Mouse (Mus musculus): ENCODE data around the gene Rell1. TPM values are rescaled to one million over a fixed set of nuclear protein-coding genes. Genes with fewer than 3 reads are reported as not detected.

The Rell1 gene
- total RNA-seq (2015), result 23.3 and 28.7 TPM in 2 replicates
- total RNA-seq (2017), result 27.1 and 28.3 TPM in 2 replicates

DNA sequence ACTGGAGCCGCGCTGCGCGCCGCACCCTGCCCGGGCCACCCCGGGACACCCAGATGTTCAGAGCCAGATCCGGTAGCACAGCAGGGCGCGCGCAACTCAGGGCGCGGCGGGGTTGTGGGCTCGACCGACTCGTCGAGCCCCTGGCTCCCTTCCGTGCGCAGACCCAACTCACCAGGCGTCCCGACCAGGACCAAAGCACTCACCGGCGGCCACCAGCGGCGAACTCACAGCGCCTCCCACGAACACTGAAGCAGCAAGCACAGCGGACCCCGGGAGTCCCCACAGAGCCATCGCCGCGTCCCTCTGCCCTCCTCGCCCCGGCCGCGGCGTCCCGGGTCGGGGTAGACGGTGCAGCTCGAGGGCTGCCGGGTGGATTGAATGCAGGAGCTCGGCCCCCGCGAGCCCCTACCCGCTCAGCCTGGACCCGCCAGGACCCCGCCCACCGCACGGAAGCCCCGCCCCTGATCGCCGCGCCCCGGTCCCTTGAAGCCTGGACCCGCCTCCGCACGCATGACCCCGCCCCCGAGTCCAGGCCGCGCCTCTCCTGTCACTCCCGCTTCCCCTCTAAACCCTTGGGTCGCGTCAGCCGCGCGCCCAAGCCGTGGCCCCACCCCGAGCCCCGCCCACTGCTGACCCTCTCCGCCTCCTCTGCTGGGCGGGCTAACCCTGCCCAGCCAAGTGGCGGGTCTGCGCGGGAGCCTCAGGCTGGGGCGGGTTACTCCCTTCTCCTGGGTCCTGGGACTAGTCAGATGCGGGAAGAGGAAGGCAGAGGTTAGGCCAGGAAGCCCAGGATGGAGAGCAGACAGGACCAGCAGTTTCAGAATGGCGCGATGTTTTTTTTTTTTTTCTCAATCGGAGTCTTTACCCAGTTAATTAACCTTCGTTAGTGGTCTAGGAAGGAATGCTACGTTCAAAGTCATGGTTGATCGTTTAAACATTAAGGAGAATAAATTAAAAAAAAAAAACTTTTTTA is at the start of gene Rell1:
Gene Rell1, minus strand, starts transcription at position 455 of the 973 bp plus-strand sequence.
- peak; percentile 90 for ATAC-seq (ENCODE audit: poor library complexity, severe bottlenecking)

DNA sequence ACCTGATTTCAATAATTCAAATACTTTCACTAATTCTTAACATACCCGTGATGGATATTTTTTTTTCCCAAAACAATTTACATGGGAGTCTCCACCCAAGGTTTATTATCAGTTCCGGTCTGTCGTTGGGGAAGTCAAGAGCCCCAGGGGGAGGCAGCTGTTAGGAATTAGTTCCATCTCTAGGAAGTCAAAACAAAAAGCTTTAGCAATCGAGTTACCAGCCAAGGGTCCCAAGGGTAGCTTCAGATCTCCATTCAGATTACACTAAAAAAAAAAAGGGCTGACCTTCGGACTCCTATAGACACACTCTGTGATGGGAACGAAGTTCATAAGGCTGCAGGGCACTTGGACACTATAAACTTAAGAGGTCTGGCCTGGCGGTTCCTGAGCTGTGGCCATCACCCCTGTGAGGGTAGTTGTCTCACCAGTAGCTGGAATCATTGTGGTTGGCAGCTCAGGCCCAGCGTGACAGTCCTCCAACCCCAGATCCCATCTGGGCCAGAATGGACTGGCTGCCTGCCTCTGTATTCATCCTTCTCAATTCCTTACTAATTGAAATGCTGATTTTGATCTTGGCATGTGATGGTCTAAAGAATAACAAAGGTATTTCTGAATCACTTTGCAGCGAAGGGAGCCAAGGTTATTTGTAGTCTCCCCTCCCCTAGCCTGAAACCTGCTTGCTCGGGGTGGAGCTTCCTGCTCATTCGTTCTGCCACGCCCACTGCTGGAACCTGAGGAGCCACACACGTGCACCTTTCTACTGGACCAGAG is 44.1 kb upstream of the Rell1 start:
- no peak for ATAC-seq (ENCODE audit: poor library complexity, severe bottlenecking)

GRCm38 (mm10) chr5:64006548-64006947 is 37.9 kb upstream of the Rell1 start:
- ATAC-seq (ENCODE audit: poor library complexity, severe bottlenecking), result peak; percentile 35; the same call in 1 of the 2 replicates

DNA sequence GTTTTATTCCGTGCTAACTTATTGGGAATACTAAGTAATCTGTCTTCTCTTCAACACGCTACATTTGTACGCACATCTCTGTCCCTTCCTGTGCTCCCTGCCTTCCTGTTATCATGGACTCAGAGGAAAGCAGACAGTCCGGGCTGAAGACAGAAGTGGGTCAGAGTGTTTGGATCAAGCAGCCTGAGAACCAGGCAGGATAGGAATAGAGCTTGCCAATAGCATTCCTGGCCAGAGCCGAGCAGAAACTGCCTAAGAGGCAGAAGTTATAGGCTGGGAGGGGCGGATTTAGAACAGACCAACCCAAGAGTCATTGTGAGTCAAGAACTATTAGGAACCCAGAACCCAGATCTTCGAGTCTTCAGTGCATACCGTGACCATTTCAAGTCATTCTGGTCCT is 34.6 kb upstream of the Rell1 start:
- ATAC-seq (ENCODE audit: poor library complexity, severe bottlenecking), result no peak

DNA sequence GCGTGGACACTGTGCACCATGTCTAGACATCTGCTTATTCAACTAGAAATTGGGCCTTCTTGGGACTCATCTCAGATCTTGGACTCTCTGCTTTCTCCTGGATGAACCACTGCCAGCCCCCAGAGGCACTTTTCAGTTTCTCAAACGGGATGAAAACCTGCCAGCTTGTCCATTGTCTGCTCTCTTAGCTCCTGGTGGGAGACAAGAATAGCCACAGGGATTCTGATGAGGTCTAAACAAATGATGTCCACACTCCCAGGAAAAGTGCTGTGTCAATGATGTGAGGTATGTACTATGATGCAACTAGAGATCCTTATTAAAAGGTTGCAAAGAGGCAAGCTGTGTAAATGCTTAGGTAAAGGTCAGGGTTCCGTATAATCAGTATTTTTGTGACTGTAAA is 25.2 kb upstream of the Rell1 start:
- ATAC-seq (ENCODE audit: poor library complexity, severe bottlenecking), result no peak

DNA sequence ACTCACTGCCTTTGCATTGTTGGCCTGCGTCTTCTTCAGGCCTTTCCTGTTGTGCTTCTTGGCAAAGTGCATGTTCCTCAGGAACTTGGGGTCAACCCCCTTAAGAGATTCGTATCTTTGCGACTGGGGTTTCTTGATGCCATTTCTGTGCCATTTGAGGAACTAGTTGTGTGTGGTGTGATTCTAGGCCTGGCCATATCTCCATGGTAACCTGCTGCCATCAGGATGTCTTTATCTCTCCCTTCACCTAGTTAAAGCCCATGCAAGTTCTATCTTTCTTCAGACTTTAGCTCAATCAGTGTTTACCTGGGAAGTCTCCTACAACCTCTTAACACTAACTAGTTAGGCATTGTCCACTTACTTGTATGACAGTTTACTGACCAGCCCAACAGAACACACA is 22.0 kb upstream of the Rell1 start:
- ATAC-seq (ENCODE audit: poor library complexity, severe bottlenecking), result peak; percentile 73

DNA sequence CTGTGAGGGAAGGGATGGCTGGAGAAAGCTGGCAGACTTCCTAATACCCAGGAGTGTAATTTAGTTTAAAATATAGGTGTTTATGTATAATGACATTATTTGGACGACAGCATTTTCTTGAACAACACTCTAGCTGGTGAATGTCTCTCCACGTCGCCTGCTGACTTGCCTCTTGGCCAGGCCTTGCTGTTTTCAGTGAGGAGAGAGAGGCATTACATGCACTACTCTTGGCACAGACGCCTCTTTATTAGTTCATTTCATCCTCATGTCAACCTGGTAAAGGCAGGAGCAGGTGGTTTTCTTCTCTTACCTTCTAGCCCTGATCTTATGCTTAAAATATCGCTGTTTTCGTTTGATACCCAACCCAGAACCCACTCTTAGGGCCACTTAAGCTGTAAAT is 17.6 kb upstream of the Rell1 start:
- ATAC-seq (ENCODE audit: poor library complexity, severe bottlenecking), result no peak

GRCm38 (mm10) chr5:63982296-63982695 is 13.6 kb upstream of the Rell1 start:
- ATAC-seq (ENCODE audit: poor library complexity, severe bottlenecking), result no peak

DNA sequence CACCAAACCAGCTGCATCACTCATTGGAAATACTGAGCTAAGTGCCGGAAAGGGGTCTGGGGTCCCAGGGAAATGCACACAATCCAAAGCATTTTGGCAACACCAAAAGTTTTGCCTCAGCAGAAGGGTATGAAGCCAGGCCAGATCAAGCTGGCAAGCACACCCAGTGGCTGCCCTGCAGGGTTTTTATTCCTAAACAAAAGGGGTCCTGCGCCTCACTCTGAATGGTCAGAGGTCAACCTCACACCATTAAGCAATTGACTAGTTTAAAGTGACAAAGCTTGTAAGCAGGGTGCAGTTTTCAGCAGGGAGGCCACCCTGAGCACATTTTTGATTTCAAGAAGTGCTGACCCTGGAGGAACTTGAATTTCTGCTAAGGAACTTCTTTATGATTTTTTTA is 2.3 kb upstream of the Rell1 start:
- ATAC-seq (ENCODE audit: poor library complexity, severe bottlenecking), result no peak

DNA sequence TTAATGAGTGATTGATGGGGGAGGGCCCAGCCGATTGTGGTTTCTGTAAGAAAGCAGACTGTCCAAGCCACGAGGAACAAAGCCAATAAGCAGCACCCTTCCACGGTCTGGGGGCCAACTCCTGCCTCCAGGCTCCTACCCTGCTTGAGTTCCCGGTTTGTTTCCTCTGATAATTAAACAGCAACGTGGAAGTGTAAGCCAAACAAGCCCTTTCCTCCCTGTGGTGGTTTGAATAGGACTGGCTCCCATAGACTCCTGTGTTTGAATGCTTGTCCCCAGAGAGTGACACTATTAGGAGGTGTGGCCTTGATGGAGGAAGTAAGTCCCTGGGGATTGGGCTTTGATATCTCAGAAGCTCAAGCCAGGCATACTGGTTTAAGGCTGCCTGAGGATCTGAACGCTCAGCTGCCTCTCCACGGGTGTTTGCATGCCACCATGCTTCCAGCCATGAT is 1.6 kb upstream of the Rell1 start:
- no peak for ATAC-seq (ENCODE audit: poor library complexity, severe bottlenecking)

DNA sequence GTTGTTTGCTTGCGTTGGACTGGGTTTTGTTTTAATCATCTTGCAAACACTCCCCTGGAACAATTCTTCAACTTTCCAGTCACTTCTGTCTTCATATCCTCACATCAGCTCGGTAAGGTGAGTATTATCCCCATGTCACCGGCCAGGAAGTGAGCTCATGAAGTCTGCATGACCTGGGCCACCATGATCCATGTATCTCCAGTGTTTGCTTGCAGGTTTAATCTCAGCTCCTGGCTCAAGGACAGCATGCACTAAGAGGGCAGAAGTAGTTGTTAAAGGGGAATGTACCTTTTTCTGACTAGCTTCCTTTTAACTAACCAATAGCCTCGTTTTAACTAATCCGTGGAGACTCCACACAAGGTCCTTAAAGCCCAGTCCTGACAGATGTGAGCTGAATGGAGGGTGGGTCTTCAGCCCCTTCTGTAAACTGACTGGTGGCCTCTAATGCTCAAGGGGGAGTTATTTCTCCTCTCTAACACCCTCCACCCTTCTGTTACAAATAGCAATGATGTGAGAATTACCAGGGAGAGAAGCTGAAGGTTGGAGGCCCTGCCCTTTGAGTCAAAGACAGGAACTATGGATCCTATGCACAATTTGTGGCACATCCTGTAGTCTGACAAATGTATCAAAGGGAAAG is 897 bp upstream of the Rell1 start:
- ATAC-seq (ENCODE audit: poor library complexity, severe bottlenecking), result no peak

DNA sequence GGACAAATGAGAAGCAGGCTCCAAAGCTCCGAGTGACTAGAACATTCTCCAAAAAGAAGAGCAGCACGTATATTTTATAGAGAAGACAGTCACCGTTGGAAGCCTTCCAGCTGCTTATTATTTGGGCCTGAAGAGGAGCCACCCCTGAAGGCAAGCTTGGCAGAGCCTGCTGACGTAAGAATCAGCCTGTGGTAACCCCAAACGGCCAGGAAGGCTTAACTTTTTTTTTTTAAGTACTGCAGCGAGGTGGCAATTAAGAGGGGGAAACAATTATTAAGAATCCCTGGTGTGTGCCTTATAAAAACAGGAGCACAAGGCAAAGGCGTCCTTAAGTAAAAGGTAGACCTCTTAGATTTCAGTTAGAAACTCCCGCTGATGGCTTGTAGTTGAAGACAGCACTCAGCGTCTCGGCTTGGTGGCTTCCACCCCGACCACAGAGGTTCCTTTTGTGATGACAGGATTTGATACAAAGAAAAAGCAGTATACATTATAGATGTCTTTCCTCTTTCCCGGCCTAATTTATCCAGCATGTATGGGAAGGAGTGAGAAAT is 1.0 kb downstream of the Rell1 start:
- 0 out of 2 replicates have a peak, but pooled peaks have one; percentile 13 for ATAC-seq (ENCODE audit: poor library complexity, severe bottlenecking)

- no peak for ATAC-seq (ENCODE audit: poor library complexity, severe bottlenecking)
Measured at GRCm38 (mm10) chr5:63966379-63966778, 2.3 kb downstream of the Rell1 start.

GRCm38 (mm10) chr5:63965946-63966345 is 2.8 kb downstream of the Rell1 start:
- no peak for ATAC-seq (ENCODE audit: poor library complexity, severe bottlenecking)

DNA sequence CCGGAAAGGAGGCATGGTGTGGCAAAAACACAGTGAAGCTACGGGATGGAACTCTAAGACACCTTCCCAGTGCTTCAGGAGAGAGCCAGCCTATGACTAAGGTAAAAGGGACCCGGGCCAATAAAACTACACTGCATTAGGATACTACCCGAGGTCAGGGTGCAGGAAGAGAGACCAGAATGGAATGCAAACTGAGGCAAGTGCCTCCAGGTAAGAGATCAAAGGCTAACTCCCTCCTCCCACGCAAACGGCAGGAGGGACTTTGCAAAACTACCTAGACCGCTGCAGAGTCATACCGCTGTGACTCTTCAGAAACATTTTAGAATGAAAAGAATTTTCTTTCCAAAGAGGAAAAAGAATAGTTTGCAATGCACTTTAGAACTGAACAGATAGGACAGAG is 4.1 kb downstream of the Rell1 start:
- no peak for ATAC-seq (ENCODE audit: poor library complexity, severe bottlenecking)

DNA sequence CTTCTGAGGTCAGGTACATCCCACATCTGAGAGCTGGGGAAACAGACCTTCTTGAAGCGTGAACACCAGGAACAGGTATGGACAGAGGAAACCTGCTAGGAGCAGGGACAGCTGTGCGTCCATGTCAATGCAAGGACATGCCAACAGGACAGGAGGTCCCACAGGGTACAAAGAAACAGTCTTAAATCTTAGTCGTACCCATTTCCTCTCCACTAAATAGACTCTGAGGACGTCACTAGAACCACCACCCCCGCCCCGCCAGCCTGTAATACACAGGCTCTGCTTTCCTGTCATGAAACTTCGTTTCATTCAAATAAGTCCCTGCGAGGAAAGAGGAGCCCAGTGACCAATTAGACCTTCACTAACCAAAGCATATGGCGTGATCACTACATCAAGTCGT is 7.0 kb downstream of the Rell1 start:
- ATAC-seq (ENCODE audit: poor library complexity, severe bottlenecking), result no peak

- peak; percentile 77 for ATAC-seq (ENCODE audit: poor library complexity, severe bottlenecking)
Measured at GRCm38 (mm10) chr5:63960565-63960964, 8.1 kb downstream of the Rell1 start.

- peak; percentile 28; the same call in 1 of the 2 replicates for ATAC-seq (ENCODE audit: poor library complexity, severe bottlenecking)
Measured at GRCm38 (mm10) chr5:63958963-63959708, 9.6 kb downstream of the Rell1 start.

DNA sequence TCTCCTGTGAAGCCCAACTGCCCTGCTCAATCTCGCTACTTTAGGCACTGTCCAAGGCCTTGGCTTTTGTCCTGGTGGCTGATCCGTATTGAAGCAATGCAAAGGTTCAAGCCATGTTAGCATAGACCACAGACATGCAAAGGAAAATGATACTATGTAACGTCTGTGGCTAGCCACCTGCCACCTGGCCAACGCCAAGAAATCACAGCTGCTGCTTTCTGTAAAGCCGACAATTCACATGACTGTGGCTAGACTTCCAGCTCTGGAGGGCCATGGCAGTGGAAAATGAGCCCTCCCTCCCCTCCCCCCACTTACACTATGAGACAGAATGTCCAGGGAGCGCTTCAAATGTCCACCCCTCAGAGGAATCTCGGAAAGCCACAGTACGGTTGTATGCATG is 11.1 kb downstream of the Rell1 start:
- ATAC-seq (ENCODE audit: poor library complexity, severe bottlenecking), result no peak

GRCm38 (mm10) chr5:63956411-63956810 is 12.3 kb downstream of the Rell1 start:
- ATAC-seq (ENCODE audit: poor library complexity, severe bottlenecking), result no peak

All from megakaryocyte, adult 5-6 weeks (primary cell).